Mouse (Mus musculus) layer of hippocampus, postnatal 10 days (tissue): ENCODE measurements at regions not wholly inside any gene's neighbourhood (a gene's known extent, or its start where the extent isn't known, plus 50 kb on each side); places are given as distances from the start of the nearest gene placed in this dataset.
"Not testable (repeated sequence)": the region's sequence is repeated elsewhere in the genome, so short reads cannot be mapped to it uniquely, and the experiment has no call there.

Source experiments
- DNase-seq, 2 experiments: peaks; one replicate each; pipeline ENCODE4 v3.0.0; 2021; ENCODE audit warnings: low spot score in 2 of 2

- DNase-seq = no peak
Observed at GRCm38 (mm10) chr8:113466683-113467082, 168.7 kb upstream of the Mon1b start.

GRCm38 (mm10) chr8:113489436-113490107 is 145.8 kb upstream of the Mon1b start:
- DNase-seq = no peak

DNA sequence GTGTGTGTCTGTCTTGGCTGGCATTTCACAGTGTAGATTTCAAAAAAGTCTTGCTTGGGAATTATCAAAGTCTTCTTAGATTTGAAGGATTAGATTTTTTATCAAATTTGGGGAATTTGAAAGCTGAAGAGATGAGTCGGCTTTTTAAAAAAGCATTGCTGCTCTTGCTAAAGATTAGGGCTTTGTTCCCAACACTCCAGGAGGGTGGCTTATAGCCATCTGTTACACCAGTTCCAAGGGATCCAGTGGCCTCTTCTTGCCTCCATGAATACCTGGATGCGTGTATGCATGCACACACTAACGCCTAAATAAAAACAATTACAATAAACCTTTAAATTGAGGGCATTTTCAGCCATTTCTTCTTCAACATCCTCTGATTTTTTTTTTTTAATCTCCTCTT is 144.5 kb upstream of the Mon1b start:
- no peak for DNase-seq

DNA sequence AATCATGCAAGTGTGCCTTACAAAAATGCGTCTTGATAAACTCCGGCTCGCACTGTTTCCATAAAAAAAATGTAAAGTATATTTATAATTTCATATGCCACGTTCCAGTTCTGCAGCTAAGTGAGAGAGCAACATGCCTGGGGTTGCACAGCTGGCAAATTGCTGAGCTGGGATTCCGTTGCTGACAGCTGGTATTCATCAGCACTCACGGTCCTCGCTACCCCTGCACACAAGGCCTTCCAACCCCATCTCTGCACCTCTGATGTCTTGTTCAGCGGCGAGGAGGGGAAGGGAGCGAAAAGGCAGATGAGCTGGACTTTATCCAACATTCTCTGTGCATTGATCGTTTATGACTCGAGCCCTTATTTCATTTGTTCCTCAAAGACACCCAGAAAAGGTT is 138.5 kb upstream of the Mon1b start:
- no peak for DNase-seq

GRCm38 (mm10) chr8:113502671-113503070 is 132.7 kb upstream of the Mon1b start:
- DNase-seq = no peak

- no peak for DNase-seq
Observed at GRCm38 (mm10) chr8:113512856-113513255, 122.5 kb upstream of the Mon1b start.

DNA sequence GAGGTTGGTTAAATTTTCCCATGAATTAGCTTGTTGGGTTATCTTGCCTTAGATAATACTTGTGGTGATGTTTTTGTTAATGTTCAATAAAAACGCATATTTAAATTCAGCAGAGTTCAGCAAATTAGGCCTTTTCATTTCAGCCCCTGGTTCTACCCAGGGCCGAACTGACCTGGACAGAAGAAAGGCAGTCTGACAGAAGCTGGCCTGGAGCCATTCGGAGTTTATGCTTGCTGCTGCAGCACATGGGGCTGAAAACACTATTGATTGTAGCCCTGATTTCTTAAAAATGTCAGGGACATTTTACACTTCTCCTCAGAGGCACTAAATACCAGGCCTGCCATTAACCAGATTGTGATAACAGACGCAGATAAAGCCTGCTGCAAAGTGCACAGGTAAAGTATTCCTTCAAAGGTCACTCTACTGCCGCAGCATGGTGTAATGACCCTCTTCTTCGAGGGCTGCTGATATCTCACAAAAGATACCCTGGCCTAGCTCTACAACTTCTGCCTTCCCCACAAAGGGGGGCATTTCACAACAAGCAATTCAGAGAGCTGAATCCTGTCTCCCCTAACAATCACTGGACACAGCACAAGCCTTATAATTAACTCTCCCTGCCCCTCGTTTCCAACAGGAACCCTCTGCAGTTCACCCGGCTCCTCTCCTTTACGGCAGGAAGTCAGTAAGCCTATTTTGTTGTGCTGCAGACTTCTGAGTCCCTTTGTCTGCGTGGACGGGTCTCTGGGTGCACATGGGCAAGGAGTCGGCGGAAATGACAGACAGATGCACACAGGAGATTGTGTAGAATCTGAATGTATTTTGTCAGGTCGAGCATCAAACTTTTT is 121.3 kb upstream of the Mon1b start:
- DNase-seq = no peak

GRCm38 (mm10) chr8:113514731-113515375 is 120.5 kb upstream of the Mon1b start:
- not testable (repeated sequence) for DNase-seq

DNA sequence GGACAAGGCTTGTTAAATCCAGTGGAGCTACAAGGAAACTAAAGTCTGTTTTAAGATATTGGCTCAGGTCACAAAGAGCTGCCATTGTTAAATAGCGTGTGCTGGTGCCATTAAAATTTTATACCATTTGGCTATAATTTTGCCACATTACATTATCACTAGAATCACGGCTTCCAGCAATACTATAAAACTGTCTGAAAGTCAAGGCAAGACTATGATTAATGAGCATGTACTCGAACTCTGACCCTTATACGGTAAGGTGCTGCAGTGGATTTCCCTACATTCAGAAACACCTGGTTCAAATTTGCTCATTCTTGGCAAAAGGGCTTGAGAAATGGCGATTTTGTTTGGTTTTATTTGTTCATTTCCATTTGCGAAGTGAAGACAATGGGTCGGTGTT is 119.2 kb upstream of the Mon1b start:
- no peak for DNase-seq

DNA sequence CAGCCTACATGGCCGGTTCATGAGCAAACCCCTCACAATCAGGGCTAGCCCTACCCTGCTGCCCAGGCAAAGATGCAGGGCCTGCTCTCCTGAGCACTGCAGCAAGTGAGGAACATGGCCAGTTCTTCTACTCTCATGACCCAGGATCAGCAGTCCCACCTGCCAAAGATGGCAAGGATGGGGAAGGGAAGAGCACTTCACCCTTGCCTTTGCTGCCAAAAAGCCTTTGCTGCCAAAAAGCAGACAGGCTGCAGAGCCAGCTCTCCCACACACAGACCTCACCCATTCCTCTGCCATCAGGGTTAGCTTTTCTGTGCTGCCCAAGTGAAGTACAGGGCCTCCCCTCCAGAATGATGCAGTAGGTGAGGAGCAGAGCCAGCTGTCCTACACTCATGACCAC is 117.5 kb upstream of the Mon1b start:
- no peak for DNase-seq

GRCm38 (mm10) chr8:113523561-113523960 is 111.8 kb upstream of the Mon1b start:
- DNase-seq = no peak

DNA sequence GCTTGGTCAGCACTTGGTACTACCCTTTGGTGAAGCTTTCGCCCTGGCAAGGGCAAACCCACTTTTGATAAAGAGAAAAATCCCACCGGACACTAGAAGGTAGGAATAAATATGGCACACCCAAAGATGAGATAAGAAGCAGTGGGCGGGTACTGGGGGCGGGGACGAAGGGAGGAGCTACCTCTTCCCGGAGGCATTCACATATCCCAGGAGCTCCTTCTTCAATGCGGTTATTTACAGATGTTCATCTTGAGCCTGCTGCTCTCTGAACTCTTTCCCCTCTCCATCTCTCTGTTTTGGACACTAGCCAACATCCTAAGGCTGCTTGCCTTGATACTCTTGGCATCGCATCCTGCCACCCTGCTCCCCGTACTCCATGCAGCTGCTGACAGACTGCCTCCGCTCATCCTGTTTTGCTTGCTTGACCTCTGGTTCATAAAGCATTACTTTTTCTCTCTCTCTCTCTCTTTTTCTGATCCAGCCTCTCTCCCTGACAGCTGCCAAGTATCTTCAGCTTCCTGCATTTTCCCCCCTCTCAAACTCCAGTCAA is 104.2 kb upstream of the Mon1b start:
- DNase-seq = no peak

DNA sequence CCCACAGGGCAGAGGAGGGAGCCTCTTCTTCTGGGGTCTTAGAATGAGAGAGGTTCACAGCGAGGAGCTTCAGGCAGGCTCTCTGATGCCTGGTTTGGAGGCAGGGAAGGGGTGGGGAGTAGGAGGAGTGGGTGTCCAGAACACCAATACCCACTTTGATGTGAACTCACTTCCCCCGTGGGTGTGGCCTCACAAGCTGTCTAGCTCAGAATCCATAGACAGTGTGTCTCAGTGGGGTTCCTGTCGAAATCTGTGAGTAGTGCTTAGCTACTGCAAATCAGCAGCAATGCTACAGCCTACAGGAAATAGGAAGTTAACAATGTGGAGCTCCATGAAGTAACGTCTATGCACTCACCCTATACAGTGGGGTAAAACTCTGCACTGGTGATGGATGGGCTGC is 102.5 kb upstream of the Mon1b start:
- no peak for DNase-seq

DNA sequence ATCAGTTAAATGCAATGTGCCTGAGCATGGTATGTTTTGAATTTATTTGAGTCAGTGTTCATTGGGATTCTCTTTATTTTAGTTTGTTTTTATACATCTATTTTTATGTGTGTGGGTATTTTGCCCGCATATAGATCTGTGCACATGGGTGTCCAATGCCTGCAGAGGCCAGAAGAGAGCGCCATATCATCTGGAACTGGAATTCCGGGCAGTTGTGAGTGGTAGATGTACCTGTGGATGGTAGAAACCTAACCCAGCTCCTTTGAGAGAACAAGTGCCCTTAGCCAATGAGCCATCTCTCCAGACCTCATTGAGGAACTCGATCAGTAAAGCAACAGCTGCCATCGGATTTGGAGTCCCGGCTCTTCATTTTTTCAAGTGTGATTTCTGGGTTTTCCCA is 94.0 kb upstream of the Mon1b start:
- DNase-seq = no peak

DNA sequence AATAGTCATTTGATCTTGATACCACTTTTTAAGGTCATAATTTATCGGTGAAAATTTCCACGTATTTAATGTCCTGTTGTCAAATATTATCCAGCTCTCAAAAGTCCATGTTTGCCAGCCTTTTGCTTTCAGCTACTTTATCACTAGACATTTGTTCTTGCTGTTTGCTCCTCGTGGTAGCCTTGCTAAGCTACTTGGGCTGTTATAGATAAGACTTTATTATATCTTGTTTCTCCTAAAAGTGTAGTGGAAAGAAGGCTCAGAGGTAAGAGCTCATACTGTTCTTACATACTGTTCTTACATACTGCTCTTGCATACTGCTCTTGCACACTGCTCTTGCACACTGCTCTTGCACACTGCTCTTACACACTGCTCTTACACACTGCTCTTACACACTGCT is 93.3 kb upstream of the Mon1b start:
- DNase-seq = no peak

DNA sequence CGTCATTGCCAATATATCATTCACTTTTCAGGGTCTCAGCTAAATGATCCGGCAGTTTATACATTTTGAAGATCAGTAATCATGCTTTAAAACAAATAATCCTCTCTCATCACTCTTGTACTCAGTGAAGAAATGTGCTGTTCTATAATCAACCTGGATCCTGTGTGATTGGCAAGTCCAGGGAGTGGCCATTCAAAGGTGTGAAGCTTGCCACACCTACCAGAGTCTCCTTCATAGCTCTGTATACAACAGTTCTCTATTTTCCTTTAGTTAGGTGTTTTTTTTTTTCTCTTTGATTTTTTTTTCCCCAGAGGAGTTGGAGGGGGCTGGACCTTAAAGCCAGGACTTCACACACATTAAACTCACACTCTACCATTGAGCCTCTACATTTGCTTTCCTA is 92.7 kb upstream of the Mon1b start:
- no peak for DNase-seq

- DNase-seq = no peak
Observed at GRCm38 (mm10) chr8:113549200-113549599, 86.2 kb upstream of the Mon1b start.

DNA sequence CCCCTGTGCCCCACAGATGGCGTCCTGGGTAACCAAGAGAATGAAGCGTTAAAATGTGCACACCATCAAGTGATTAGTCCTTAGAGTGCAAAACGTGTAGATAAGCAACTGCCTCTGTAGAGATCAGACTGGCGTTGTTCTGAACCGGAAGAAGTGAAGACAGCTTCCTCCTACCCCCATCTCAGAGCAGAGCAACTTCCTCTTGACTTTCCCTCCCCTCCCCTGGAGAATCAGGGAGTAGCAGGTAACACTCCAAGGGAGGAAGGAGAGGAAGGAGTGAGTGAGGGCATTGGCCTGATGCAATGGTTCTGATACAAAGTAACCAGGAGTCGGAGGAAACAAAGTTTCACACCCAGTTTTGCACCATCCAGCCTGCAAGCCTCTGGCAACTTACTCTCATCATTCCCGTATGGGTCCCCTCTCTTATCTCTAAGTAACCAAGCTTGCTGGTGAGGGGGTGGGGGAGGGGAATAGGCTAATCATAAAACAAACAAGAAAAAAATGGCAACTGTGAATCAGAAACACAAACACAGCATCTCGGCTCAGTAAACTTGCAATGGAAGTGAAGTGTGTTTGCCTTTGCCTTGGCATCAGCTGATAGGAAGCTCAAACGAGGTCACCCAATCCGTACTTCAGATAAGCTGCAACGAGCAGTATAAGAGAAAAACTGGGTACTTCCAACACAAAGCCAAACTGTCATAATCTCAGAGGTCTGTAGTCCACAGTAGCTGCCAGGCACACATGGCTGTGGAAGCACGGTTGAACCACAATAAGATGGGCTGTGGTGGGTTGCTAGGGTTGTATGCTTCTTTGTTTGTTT is 83.7 kb upstream of the Mon1b start:
- DNase-seq = no peak

DNA sequence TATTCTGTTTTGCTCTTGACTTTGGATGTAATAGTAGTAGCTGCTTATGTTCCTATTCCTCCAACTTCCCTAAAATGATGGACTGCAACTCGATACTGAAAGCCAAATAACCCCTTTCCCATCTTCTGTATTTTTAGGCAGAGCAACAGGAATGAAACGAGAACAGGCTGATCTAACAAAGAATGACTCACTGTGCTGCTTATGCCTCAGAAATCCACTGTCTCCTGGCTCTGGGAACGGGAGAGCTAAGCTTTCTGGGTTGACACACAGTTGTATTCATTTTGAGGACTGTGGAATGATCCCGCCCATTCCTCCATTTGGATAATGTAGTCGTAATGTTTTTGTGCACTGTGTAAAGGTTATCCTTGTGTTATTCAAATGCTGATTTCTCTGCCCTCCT is 82.6 kb upstream of the Mon1b start:
- DNase-seq = no peak

- DNase-seq = no peak
Observed at GRCm38 (mm10) chr8:113554700-113555455, 80.5 kb upstream of the Mon1b start.
